Mouse (Mus musculus) liver, embryonic 16.5 days (tissue): ENCODE results near the gene Gins1. TPM values are rescaled to one million over a fixed set of nuclear protein-coding genes. Genes with fewer than 3 reads are reported as not detected.

Experiments
- ATAC-seq: fragments of 200-750 bp; cut with Nextera tagmentation; 2 replicates; pipeline ENCODE4 v1.8.0; 2017; ENCODE audit warnings: low read depth, mild to moderate bottlenecking, moderate number of reproducible peaks, moderate library complexity
- H3K27ac ChIP-seq: fragments of 300-500 bp; sonication (generic); 2 replicates; pipeline ENCODE4 v1.5.1; 2014; ENCODE audit warnings: mild to moderate bottlenecking, low read length
- H3K27me3 ChIP-seq: fragments of 300-500 bp; sonication (generic); 2 replicates; pipeline ENCODE4 v1.6.1; 2014; ENCODE audit warnings: low read depth, low read length, mixed read lengths; ENCODE audit not compliant: control insufficient read depth, insufficient read depth
- H3K36me3 ChIP-seq: fragments of 300-500 bp; sonication (generic); 2 replicates; pipeline ENCODE4 v1.6.1; 2014; ENCODE audit warnings: mild to moderate bottlenecking; ENCODE audit not compliant: control insufficient read depth, insufficient read depth
- H3K4me1 ChIP-seq: fragments of 300-500 bp; sonication (generic); 2 replicates; pipeline ENCODE4 v1.6.1; 2014; ENCODE audit warnings: low read depth, low read length, mixed read lengths; ENCODE audit not compliant: control insufficient read depth
- H3K4me2 ChIP-seq: fragments of 300-500 bp; sonication (generic); 2 replicates; pipeline ENCODE4 v1.6.1; 2014; ENCODE audit warnings: low read depth, low read length, mixed read lengths
- H3K4me3 ChIP-seq: fragments of 300-500 bp; sonication (generic); 2 replicates; pipeline ENCODE4 v1.5.1; 2014; ENCODE audit warnings: low read depth, mild to moderate bottlenecking, low read length
- H3K9ac ChIP-seq: fragments of 300-500 bp; sonication (generic); 2 replicates; pipeline ENCODE4 v1.6.1; 2014; ENCODE audit warnings: low read depth, low read length
- H3K9me3 ChIP-seq: fragments of 300-500 bp; sonication (generic); replicated peaks from 2 replicates; pipeline ENCODE4 v1.6.1; 2016; ENCODE audit warnings: low read length; ENCODE audit not compliant: control insufficient read depth
- WGBS: fragments of 180-500 bp; shearing (Covaris S2); extraction: QIAGEN DNeasy Blood & Tissue Kit; methylation state at CpG from one replicate; pipeline ENCODE4 v1.1.7; 2014; ENCODE audit not compliant: insufficient replicate concordance; 5-methylcytosine and 5-hydroxymethylcytosine counted together
- polyA plus RNA-seq: library from polyadenylated mRNA; unstranded; fragments of >200 nt; fragmentation: Nextera tagmentation; extraction: Ambion mirVana; gene quantifications from 2 replicates; pipeline ENCODE4 v1.2.1, GENCODE M21; 2015

Gins1 gene
- polyA plus RNA-seq, 1 experiment from 2014 or later, result 24.4 TPM

GRCm38 (mm10) chr2:150977676-150978075 is 72.5 kb downstream of the Gins1 start:
- H3K4me1 ChIP-seq, result peaks cover 27% of the 10 kb centered on the region
- no peak overlapping the region for H3K9ac ChIP-seq
- H3K4me2 ChIP-seq, result no peak overlapping the region
- H3K27me3 ChIP-seq, result no peaks in the 10 kb centered on the region
- H3K27ac ChIP-seq, result no peak overlapping the region
- peaks cover 7% of the 10 kb centered on the region; the same call in 1 of the 2 replicates for H3K36me3 ChIP-seq
- 65% methylated on average over 6 of the region's 6 CpGs for WGBS
- no peak for ATAC-seq
- no peaks in the 10 kb centered on the region for H3K9me3 ChIP-seq
- no peak overlapping the region for H3K4me3 ChIP-seq

- ATAC-seq, result no peak
- WGBS, result 47% methylated on average over 3 of the region's 3 CpGs
- H3K9ac ChIP-seq, result no peak overlapping the region
- H3K27me3 ChIP-seq, result no peaks in the 10 kb centered on the region
- H3K27ac ChIP-seq, result no peak overlapping the region
- H3K4me2 ChIP-seq, result no peak overlapping the region
- H3K36me3 ChIP-seq, result peaks cover 2% of the 10 kb centered on the region; the same call in 1 of the 2 replicates
- H3K9me3 ChIP-seq, result no peaks in the 10 kb centered on the region
- peaks cover 30% of the 10 kb centered on the region for H3K4me1 ChIP-seq
- no peak overlapping the region for H3K4me3 ChIP-seq
These were observed 73.6 kb downstream of the Gins1 start for GRCm38 (mm10) chr2:150978791-150979190.

DNA sequence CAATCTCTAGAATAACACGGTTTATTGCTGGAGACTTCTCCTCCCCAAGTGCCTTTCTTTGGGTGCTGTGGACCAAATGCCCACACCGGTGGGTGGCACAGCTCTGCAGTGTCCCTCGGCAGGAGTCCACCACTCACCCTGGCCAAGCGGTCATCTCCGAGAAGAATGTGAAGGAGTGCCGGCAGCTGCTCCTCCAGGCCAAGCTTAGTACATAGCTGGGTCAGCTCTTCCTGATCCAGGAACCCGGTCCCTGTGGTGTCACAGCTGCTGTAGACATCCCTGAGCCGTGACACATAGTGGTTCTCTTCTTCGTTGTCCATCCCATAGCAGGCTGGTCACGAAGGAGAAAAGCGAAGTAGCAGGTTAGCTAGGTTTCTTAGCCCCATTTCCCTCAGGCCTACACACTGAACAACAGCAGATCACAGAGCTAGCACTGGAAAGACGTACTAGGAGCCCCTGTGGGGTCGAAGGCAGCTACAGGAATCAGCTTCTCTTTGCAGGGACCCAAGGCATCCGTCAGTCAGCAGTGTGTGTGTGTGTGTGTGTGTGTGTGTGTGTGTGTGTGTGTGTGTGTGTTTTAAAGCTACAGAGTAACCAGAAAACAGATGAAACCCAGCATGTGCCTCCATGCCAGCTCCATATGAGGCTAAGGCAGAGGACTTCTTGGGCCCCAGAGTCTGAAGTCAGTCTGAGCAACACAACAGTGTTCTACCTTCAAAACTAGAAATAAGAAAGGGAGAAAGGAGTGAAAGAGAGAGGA is 74.8 kb downstream of the Gins1 start:
- Histone ChIP-seq H3K9me3 (no peaks in the 10 kb centered on the region), H3K4me2 (no peak overlapping the region), H3K4me3 (no peak overlapping the region), H3K27me3 (no peaks in the 10 kb centered on the region), H3K27ac (no peak overlapping the region), H3K4me1 (peaks cover 30% of the 10 kb centered on the region), H3K36me3 (no peaks in the 10 kb centered on the region; the same call in 1 of the 2 replicates), H3K9ac (no peak overlapping the region)
- WGBS, result 81% methylated on average over 14 of the region's 14 CpGs
- no peak for ATAC-seq

Other genes with a start within 250 kb of the Gins1 start
- gene Acss1, start 236.9 kb upstream of the Gins1 start, polyA plus RNA-seq, result 49.9 and 56.3 TPM in 2 replicates
- gene Vsx1, start 216.0 kb upstream of the Gins1 start, polyA plus RNA-seq, result not detected in 2 replicates
- gene Entpd6, start 156.4 kb upstream of the Gins1 start, polyA plus RNA-seq, result 11.0 and 12.2 TPM in 2 replicates
- gene Pygb, start 118.7 kb upstream of the Gins1 start, polyA plus RNA-seq, result 29.5 and 31.3 TPM in 2 replicates
- gene Abhd12, start 659 bp upstream of the Gins1 start, polyA plus RNA-seq, result 18.3 and 19.0 TPM in 2 replicates
- 12.4 and 13.1 TPM in 2 replicates for gene Ninl, start 134.0 kb downstream of the Gins1 start, polyA plus RNA-seq
- 47.7 and 60.8 TPM in 2 replicates for gene Nanp, start 134.0 kb downstream of the Gins1 start, polyA plus RNA-seq
- gene Gm14151, start 186.9 kb downstream of the Gins1 start, polyA plus RNA-seq, result not detected in 2 replicates
- gene Gm14147, start 192.8 kb downstream of the Gins1 start, polyA plus RNA-seq, result not detected in 2 replicates